Mouse (Mus musculus) leukemia stem cell, adult 10-12 weeks (primary cell): ENCODE data around the gene Tesk1. TPM values are rescaled to one million over a fixed set of nuclear protein-coding genes. Genes with fewer than 3 reads are reported as not detected.

ENCODE experiments used
- polyA plus RNA-seq: library from polyadenylated mRNA; stranded (reverse); fragments of >175 nt; gene quantifications from 2 replicates; pipeline ENCODE4 v1.2.3, GENCODE M21; 2012; ENCODE audit warnings: low replicate concordance

The Tesk1 gene
- 61.5 and 66.9 TPM in 2 replicates for polyA plus RNA-seq

DNA sequence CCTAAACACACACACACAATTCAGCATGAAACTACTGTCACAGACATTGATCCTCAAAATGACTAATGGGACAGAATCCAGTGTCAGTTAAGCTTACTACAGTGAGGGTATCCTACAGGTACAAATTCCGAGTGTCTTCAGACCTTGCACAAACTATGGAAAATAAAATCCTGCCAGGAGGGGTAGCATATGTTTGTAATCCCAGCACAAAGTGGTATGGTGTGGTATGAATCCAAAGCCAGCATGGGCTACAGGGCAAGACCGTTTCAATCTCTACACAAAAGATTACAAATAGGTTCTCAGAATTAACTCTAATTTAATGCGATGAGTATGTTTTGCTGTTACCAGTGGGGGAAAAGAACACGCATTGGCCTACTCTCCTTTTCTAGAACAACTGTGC lies at the start of gene Tesk1:
Gene Tesk1, plus strand, starts transcription at position 301 of the 400 bp plus-strand sequence.

DNA sequence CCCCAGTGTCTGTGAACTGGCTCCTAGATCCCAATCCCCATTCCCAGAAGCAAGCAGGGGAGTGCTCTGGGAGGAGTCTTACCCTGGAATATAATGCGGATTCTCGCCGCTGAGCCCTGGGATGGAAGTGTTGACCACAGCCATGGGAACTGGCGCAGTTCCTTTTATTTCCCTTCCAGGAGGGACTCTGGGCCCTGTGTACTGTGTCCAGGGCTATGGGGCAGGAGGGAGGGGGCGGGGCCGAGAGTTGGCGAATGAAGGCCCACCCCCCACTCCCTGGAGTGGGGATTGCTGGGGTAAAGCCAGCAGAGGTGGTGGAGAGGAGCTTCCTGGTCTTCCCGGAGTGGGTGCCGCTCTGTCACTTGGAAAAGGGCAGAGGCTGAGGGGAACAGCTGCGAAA lies 12.8 kb upstream of the Tesk1 start, which contains the start of gene Fam166b:
Gene Fam166b, minus strand, starts transcription at position 189 of the 400 bp plus-strand sequence.

DNA sequence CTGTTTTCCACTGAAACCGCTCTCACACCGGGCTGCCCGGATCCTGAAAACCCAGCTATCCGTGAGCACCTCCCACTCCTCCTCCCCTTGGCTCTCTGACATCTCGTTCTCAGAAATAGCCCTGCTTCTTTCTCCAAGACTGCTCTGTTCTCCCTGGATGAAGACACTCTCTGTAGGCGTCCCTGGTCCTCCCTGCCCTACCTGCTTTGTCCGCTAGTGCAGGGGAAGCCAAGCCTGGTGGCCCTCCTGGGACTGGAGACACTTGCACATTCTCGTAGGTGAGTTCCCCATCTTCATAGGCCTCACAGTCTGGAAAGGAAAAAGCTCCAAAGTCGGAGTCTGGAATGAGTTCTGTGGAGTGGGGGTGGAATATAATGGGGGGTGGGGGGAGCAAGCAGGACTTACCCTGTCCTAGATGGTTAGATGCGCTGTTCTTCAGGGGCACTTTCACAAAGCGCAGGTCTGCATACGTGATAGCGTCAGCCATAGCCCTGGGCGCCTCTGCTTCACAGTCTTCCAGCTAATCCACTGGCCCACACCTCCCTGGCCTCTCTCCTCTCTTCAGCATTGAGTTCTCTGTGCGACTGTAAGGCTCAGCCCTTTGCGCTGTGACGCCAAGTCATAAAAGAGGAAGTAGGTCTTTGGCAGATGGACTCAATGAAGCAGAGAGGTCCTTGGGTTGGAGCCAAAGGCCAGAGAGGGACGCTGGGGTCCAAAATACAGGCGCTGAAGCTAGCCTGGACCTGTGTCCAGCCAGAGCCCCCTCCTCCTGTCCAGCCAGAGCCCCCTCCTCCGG lies 12.5 kb downstream of the Tesk1 start, which contains the start of gene Cd72:
Gene Cd72, minus strand, starts transcription at position 588 of the 796 bp plus-strand sequence.

DNA sequence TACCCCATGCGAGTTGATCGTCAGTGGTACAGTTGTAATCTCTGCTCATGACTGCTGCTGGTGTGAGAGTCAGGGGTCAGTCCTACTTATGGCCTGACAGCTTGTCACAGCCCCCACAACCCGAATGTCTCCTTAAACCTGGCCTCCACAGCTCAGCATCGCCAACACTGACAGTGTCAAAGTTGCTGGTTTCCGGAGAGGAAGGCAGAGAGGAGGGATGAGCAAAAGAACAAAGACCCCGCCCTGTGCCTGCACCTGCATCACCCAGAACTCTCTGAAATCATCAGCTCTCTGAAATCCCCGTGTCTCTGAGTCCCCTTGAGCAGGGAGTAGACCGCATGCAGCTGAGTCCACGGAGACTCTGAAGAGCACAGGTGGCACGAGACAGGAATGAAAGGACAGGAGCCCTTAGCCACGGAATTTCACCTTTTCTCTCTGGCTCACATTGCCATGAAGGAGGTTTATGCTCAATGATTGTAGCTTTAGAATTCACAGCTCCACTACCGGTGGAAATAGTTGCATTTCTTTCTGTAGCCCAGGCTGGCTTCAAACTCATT lies 41.9 kb downstream of the Tesk1 start, which contains the start of gene Sit1:
Gene Sit1, minus strand, starts transcription at position 200 of the 557 bp plus-strand sequence.

DNA sequence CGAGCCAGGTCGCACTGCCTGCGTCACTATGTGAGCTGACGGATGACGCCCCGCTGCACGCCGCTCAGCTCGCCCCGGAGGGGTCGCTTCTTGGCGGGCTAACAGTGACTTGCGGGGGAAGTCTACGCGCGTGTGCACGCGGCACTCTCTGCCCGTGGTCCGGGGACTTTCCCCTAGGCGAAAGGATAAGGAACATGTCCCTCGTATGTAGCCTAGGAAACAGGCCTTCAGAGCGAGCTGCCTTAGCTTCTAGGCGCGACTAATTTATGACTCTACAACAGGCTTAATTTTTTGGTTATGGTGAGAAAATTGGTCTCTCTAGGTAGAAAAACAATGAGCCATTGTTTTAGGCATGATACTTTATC lies 51.1 kb downstream of the Tesk1 start, which contains the start of gene Ccdc107:
Gene Ccdc107, plus strand, starts transcription at position 80 of the 365 bp plus-strand sequence.

Other genes starting within 250 kb of the Tesk1 start
- gene Atp8b5, start 174.8 kb upstream of the Tesk1 start, polyA plus RNA-seq = 0.15 TPM in 1 of 2 replicates, not detected in the other
- 4.6 and 5.8 TPM in 2 replicates for gene Rusc2, start 60.0 kb upstream of the Tesk1 start, polyA plus RNA-seq
- not detected in 2 replicates for gene Fam166b, start 12.8 kb upstream of the Tesk1 start, polyA plus RNA-seq
- gene Cd72, start 12.7 kb downstream of the Tesk1 start, polyA plus RNA-seq = 13.1 and 30.5 TPM in 2 replicates
- gene Sit1, start 41.8 kb downstream of the Tesk1 start, polyA plus RNA-seq = 2.5 and 7.0 TPM in 2 replicates
- 57.3 and 118 TPM in 2 replicates for gene Ccdc107, start 51.0 kb downstream of the Tesk1 start, polyA plus RNA-seq
- gene Arhgef39, start 57.8 kb downstream of the Tesk1 start, polyA plus RNA-seq = 10.8 and 15.0 TPM in 2 replicates
- gene Car9, start 65.0 kb downstream of the Tesk1 start, polyA plus RNA-seq = 0.71 TPM in 1 of 2 replicates, not detected in the other
- 1.2 and 2.0 TPM in 2 replicates for gene Tpm2, start 81.8 kb downstream of the Tesk1 start, polyA plus RNA-seq
- 2.3 and 2.7 TPM in 2 replicates for gene Creb3, start 120.4 kb downstream of the Tesk1 start, polyA plus RNA-seq
- 171 and 216 TPM in 2 replicates for gene Tln1, start 120.8 kb downstream of the Tesk1 start, polyA plus RNA-seq
- 10.0 and 92.3 TPM in 2 replicates for gene Rgp1, start 136.8 kb downstream of the Tesk1 start, polyA plus RNA-seq
- gene Gba2, start 136.9 kb downstream of the Tesk1 start, polyA plus RNA-seq = 5.8 and 15.7 TPM in 2 replicates
- not detected in 2 replicates for gene Msmp, start 142.6 kb downstream of the Tesk1 start, polyA plus RNA-seq
- 0.08 and 0.18 TPM in 2 replicates for gene Npr2, start 190.0 kb downstream of the Tesk1 start, polyA plus RNA-seq
- not detected in 2 replicates for gene Spag8, start 211.7 kb downstream of the Tesk1 start, polyA plus RNA-seq
- 13.6 and 20.8 TPM in 2 replicates for gene Hint2, start 214.5 kb downstream of the Tesk1 start, polyA plus RNA-seq
- gene Tmem8b, start 227.0 kb downstream of the Tesk1 start, polyA plus RNA-seq = 0.60 and 1.3 TPM in 2 replicates
- gene Fam221b, start 227.2 kb downstream of the Tesk1 start, polyA plus RNA-seq = not detected in 2 replicates